Mouse (Mus musculus): Measurements from ENCODE around the gene Hsf4.

DNA sequence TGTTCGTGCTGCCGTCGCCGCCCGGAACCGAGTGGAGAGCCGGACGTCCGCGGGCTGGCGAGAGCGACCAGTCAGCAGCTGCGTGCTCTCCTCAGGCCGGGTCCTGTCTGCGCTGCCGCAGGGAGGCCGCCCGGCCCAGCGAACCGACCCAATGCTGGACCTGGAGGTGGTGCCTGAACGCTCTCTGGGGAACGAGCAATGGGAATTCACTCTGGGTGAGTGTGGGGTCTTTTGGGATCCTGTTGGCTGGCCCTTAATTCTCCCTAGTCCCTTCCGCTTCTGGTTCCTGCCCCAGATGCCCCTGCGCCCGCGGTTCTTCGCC lies 44.4 kb upstream of the Hsf4 start:
- TF ChIP-seq CTCF (IDR thresholded peaks at IDR 0.05; ENCODE audit: extremely low read depth, insufficient read depth, low read length) (no peak), POLR2A (IDR thresholded peaks at IDR 0.05; ENCODE audit: extremely low read depth, insufficient read depth, low read length) (no peak)

All from cortical plate, adult 2 months (tissue).